Mouse (Mus musculus) G1E (cell line): ENCODE data around the gene Mid1ip1.

Source experiments
- CTCF ChIP-seq: IDR thresholded peaks from 2 replicates; pipeline ENCODE4 v1.5.1; 2012; ENCODE audit warnings: low read depth, low read length, inconsistent platforms, mixed read lengths
- GATA1 ChIP-seq: IDR thresholded peaks from 2 replicates; pipeline ENCODE4 v1.6.1; 2012; ENCODE audit warnings: borderline replicate concordance, low read length, inconsistent platforms, mixed read lengths
- GATA2 ChIP-seq: IDR thresholded peaks from 2 replicates; pipeline ENCODE4 v1.6.1; 2012; ENCODE audit warnings: low read depth, low read length, inconsistent platforms, borderline replicate concordance

- no peak for TF ChIP-seq CTCF
- no peak for TF ChIP-seq GATA2
- TF ChIP-seq GATA1: no peak
Observed at GRCm38 (mm10) chrX:10718838-10719539, 4.2 kb downstream of the Mid1ip1 start.
